Mouse (Mus musculus): ENCODE measurements around the gene Timm44.
A peak's percentile ranks its signal among the peaks of the same experiment; 100 is the strongest.

Timm44 gene

DNA sequence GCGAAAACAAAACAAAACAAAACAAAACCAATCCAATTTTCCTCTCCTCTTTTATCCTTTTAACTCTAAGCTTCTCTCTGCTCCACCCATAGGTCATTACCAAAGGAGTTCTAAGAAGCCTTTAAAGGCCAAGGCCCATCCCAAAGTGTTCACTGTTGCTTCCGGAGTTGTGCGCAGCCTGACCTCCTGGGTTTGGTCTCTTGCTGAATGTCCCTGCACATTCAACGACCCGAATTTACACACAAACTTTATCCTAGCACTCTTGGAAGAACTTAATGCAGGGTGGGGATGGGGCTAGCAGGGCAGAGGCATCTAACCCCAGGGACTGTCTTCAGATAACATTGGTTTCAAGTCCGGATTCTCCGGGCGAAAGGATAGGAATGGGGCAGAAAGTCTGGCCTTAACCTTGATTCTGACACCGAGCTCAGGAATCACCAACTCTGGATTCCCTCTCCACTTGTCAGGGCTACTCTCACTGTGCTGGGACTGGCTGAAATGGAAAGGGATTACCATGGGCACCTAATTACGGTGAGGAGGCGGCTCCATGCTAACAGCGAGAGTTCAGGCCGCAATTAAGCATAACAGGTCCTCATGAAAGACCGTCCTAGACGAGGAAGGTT is 37.8 kb downstream of the Timm44 start:
- DNase-seq (ENCODE audit: low read depth) = no peak

DNA sequence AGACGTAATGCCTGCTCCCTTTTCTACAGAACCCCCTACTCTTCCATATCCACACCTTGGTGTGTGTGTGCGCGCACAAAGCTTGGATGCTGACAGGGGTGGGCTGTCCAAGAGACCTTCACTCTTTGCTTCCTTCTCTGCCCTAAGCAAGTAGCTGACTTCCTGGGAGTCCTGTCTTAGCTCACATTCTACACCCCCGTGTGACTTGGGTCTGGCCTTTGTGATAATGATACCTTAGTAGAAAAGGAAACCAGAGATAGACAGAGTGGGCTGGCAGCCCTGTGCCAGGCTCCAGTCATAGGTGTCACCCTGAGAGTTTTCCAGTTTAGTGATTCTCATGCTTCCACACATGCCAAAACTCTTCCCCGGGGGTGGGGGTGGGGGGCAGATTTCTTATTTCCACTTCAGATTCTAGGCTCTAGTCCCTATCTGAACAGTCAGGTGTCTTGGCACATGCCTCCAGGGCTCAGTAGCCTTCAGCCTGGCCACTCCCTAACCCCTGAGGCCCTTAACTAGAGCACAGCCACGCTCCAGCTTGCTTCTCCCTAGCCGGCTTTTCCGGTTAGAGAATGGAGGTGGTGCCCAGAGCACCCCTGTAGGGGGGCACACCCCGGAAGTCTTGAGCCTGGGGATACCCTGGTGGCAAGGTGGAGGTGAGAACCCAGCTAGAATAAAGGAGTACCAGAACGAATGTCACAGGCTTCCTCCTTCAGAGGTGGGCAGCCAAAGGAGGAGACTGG is 44.9 kb downstream of the Timm44 start:
- no peak for DNase-seq (ENCODE audit: low read depth)

DNA sequence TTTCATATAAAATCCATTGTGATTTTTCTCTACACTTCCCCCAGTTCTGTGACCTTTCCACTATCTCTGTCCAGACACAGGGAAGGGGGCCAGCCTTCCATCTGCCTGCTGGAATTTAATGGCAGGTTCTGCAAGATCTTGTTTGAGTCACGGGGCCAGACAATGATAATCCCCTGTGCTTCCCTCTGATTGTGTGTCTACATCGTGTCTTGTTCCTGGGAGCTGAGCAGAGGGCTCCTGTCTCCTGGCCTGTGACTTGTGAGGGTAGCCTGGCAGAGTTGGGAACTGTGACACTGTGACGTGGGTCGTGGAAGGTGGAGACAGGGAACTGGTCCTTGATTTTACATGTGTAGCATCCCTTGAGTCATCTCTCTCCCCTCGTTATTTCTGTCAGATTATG is 45.9 kb downstream of the Timm44 start:
- DNase-seq (ENCODE audit: low read depth) = no peak

DNA sequence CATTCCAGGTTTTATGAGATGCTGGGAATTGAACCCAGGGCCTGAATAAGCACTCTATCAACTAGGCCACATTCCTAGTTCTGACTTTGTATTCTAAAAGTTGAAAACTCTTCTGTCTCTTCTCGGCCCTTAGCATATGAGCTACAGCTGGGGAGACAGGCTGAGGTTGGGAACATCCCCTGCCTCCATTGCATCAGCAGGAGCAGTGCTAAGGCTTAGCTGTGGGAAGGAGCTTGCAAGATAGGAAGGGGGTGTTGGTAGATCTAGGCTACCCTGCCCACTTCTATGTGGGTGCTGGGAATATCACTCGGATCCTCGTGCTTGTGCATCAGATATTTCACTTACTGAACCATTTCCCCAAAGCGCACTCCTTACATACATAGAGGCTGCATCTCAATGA is 47.8 kb downstream of the Timm44 start:
- DNase-seq (ENCODE audit: low read depth) = no peak

DNA sequence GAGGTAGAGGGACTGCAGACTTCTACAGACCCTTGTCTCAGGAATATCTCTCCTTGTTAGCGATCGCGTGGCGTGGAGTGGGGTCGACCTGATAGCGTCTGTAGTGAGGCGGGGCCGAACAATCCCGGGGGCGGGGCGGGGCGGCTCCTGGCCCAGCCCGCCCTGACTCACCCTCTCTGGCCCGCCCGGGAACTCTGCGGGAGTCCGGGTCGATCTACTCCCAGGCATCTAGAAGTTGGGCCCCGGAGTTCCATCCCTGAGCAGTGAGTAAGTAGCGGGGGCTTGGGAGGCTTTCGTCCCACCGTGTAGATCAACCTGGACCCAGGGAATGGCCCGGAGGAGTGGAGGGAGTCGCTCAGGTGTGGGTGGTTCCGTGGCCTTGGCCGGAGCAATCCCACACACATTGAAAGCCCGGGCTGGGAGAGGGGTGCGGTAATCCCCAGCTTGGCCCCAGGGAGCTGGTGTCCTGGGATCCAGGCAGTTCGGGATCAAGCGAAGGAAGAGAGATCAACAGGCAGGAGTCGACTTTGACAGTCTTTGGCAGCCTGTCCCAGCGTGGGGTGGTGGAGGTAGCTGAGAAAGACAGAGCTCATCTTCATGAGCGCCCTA is 48.9 kb downstream of the Timm44 start, which contains the start of gene Lrrc8e:
Gene Lrrc8e (plus strand): TSS at position 89 of the 609 bp plus-strand sequence.
- DNase-seq (ENCODE audit: low read depth) = no peak

DNA sequence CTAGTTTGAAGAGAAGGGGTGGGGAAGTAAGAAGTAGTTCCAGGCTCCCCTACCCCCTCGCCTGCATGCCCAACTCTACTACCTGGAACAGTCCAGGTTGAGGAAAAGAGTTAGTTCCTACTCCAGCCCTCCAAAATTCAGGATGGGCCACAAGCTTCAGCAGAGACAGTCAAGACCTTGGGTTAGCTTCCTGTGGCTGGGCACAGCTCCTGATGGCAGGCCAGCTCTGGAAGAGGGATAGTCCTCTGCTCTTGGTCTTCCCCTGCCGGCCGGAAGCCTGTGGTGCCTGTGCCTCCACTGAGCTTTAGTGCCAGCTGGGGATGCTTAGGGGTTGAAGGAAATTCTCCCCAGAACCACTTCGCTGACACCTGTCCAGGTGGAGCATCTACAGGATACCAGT is 49.4 kb downstream of the Timm44 start:
- DNase-seq (ENCODE audit: low read depth) = no peak

DNA sequence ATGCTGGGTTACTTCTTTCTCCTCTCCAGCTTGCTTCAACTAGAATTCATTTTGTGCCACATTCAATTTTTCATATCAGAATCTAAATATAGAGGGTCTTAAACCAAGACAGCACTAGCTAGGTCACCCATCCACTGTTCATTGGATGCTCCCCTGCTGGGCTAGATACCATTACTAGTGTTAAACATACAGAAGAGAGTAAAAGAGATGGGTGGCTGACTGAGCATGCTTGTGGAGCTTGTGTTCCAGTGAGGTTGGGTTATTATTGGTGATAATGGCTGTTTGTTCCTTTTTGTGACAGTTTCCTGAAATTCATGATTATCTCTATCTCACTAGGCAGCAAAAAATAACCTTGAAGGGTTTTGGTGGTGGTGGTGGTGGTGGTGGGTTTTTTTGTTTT is 53.7 kb downstream of the Timm44 start:
- no peak for DNase-seq (ENCODE audit: low read depth)

DNA sequence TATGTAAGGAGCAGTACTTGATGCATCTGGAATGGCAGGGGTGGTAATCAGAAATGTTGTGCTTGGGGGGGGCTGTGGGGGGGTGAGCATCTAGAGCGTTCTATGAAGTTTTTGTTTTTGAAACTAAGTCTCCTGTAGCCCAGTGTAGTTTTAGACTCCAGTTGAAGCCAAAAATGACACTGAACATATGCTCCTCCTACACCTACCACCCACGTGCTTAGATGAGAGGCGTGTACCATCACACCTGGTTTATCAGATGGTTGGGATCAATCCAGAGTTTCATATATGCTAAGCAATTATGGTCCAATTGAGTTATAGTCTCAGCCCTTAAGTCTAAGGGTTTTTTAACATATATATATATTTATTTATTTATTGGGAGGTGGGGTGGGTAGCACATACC is 56.1 kb downstream of the Timm44 start:
- DNase-seq (ENCODE audit: low read depth) = no peak

DNA sequence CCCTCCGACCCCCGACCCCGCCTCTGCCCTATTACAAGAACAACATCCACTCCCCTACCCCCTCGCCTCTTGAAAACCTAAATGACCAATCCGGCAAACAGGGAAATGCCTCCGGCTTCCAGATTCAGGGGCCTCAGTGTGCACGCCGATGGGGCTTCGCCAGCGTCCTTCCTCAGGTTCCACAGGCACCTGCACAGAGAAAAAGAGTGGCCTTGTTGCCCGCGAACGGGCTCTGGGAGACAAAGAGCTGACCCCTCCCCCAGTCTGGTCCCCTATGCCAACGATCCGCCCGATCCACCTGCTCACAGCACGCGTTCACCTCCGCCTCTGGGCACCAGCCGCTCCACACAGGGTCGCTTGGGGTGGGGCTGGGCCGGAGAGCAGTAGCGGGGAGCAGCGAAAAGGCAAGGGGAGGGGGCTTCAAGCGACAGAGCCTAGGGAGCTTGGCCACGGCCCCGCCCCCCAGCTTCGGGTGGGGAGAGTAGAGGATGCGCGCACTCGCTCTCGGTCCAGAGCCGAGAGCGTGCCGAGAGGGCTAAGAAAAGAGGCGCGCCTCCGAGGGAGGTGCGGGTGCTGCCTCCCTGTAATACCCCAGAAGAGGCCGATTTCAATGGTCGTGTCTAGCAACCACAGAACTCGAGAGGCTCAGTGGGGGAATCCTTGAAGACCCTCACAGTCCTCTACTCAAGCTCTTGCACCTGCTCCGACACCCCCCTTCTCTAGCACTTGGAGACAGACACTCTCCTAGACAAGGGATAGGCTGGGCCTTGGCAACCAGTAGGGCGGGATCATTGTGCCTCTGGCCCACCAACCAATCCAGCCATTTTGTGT is 58.7 kb downstream of the Timm44 start, which contains the start of gene Prr36:
Gene Prr36 (minus strand): TSS at position 669 of the 831 bp plus-strand sequence.
- DNase-seq (ENCODE audit: low read depth) = peak; percentile 37

DNA sequence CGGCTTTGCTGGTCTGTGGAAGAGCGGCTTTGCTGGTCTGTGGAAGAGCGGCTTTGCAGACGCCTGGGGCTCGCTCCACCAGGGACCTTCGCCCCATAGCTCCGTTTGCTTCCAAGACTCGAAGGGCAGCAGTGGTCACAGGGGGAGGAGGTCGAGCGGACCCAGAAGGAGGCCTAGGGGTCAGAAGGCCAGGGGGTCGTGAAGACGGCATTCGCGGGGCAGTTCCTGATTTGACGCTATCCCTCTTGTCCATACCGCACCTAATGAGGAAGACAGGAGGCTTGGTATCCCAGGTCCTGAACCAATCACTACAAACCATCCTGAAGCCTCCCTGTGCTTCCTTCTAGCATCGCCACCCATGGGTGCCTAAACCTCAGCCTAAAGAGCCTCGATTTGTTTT is 59.4 kb downstream of the Timm44 start:
- peak; percentile 17 for DNase-seq (ENCODE audit: low read depth)

DNA sequence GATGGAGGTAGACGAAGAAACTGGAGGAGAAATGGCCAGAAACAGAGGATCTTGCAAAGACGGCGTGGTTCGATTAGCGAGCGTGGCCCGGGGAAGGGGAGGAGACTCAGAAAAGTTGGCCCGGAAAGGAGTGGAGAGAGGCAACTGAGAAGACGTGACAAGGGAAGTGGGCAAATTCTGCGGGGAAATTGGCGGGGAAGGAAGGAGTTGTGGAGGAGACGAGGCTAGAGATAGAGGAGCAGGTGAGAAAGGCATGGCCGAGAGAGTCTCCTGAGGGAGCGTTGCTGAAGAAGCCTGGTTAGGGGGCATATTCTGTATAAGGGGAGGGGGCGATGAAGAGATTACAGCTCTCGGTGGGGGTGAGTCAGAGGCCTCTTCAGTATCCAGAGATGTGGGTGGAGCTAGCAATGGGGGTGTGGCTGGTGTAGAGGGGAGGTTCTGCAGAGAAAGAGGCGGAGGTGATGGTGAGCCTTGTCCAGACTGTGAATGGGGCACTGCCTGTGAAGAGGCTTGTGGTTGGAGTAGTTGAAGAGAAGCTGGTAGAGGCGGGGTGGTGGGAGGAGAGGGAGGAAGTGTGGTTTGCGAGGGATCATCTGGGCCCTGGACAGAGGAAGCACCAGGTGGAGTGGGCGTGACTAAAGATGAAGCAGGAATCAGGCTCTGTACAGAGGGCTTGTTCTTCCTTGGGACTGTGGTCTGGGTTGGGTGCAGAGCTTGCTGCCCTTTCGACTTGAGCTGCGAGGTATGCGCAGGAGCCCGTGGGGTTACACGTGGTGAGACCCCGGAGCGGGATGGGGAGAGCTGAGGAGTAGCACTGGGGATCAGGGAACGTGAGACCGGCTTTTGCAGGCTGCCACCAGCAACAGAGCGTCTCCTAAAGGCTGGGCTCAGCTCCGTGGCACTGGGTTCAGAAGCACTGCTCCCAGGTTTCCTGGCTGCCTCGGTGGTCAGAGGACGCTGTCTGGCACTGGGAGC is 61.4 kb downstream of the Timm44 start:
- DNase-seq (ENCODE audit: low read depth) = peak; percentile 90

DNA sequence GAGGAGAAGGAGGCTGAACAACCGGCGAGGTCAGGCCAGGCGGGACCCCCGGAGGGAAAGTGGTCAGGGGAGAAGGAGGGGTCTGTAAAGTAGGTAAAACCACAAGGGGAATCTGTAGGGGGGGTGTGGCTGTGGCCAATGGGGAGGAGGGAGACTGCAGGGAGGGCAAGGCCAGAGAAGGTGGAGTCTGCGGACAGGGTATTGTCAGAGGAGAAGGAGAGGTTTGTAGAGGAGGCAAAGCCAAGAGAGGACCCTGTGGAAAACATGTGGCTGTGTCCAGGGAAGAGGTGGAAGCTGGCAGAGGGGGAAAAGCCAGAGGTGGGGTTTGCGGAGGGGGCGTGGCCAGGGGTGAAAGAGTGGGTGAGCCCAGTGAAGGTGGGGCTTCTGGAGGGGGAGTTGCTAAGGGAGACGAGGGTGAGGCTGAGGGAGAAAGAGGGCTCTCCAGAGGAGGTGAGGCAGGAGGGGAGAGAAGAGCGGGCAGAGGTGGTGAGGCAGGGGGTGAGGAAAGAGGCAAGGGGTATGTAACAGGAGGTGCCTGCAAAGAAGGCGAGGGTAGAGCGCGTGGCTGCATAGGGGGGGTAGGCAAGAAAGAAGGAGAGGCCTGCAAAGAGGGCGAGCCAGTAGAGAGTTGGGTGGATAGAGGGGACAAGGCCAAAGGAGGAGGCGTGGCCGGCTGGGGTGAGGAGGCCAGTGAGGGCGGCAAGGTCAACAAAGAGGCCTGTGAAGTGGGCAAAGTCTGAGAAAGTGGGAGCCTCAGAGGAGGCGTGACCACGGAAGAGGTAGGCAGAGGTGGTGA is 62.3 kb downstream of the Timm44 start:
- peak; percentile 67 for DNase-seq (ENCODE audit: low read depth)

DNA sequence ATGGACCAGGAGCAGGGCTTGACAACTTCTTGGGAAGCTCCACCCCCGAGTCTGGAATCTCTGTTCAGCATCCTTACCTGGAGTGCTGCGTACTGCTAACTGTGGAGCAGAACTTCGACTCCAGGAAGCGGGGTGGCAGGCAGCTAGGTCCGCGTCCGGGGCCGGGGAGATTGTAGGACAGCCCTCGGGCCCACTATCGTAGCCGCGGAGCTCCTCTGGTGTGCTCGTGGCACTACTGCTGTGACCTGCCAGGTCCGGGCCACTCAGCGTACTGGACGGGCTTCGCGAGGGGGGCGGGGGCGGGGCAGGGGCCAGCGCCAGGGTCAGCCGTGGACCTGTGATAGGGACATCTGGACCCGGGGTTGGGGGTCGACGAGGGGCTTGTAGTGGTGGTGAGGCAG is 62.9 kb downstream of the Timm44 start:
- DNase-seq (ENCODE audit: low read depth) = peak; percentile 52

DNA sequence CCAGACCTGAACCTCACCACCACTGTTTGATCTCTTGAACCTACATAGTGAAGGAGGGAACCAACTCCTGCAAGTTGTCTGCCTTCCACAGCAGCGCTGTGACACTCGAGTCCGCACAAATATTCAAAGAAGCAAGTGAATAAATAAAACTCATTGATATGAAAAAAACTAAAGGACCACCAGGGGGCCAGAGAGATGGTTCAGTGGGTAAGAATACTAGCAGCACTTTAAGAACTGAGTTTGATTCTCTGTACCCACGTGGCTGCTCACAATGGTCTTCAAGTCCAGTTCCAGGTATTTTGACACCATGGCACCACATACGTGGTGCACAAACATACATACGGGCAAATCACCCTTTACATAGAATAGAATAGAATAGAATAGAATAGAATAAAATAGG is 64.6 kb downstream of the Timm44 start:
- peak; percentile 53 for DNase-seq (ENCODE audit: low read depth)
